Mouse (Mus musculus) ES-Bruce4 (cell line): ENCODE measurements around the gene Cox4i1. TPM values are rescaled to one million over a fixed set of nuclear protein-coding genes. Genes with fewer than 3 reads are reported as not detected.

ENCODE experiments used
- H3K27ac ChIP-seq: 2 replicates; pipeline ENCODE4 v1.5.1; 2012; ENCODE audit warnings: low read length, inconsistent platforms; ENCODE audit not compliant: insufficient read depth
- H3K27me3 ChIP-seq: 2 replicates; pipeline ENCODE4 v1.6.1; 2012; ENCODE audit warnings: mild to moderate bottlenecking, low read length, inconsistent platforms; ENCODE audit not compliant: control insufficient read depth, poor library complexity, insufficient read depth, severe bottlenecking
- H3K36me3 ChIP-seq: 2 replicates; pipeline ENCODE4 v1.6.1; 2012; ENCODE audit warnings: inconsistent platforms, mild to moderate bottlenecking, low read length, moderate library complexity; ENCODE audit not compliant: control insufficient read depth, poor library complexity, insufficient read depth, severe bottlenecking
- H3K4me1 ChIP-seq: one replicate; pipeline ENCODE4 v1.8.1; 2011; ENCODE audit warnings: low read length; ENCODE audit not compliant: control insufficient read depth, insufficient read depth
- H3K4me3 ChIP-seq: 2 replicates; pipeline ENCODE4 v1.5.1; 2011; ENCODE audit warnings: low read depth, mild to moderate bottlenecking, low read length
- H3K9ac ChIP-seq: 2 replicates; pipeline ENCODE4 v1.6.1; 2012; ENCODE audit warnings: low read depth, mild to moderate bottlenecking, inconsistent platforms; ENCODE audit not compliant: poor library complexity, severe bottlenecking
- H3K9me3 ChIP-seq: replicated peaks from 2 replicates; pipeline ENCODE4 v1.6.1; 2012; ENCODE audit warnings: mild to moderate bottlenecking, low read length, inconsistent platforms; ENCODE audit not compliant: control insufficient read depth, poor library complexity, insufficient read depth, severe bottlenecking
- CTCF ChIP-seq: IDR thresholded peaks from one replicate; pipeline ENCODE4 v1.8.1; 2011; ENCODE audit warnings: low read depth, low read length
- EP300 ChIP-seq: IDR thresholded peaks from 2 replicates; pipeline ENCODE4 v1.6.1; 2011; ENCODE audit warnings: low read depth, low read length; ENCODE audit not compliant: insufficient read depth
- POLR2A ChIP-seq: IDR thresholded peaks from one replicate; pipeline ENCODE4 v1.8.1; 2011; ENCODE audit warnings: low read length; ENCODE audit not compliant: insufficient read depth
- polyA plus RNA-seq: library from polyadenylated mRNA; stranded (reverse); fragments of >200 nt; gene quantifications from 2 replicates; pipeline ENCODE4 v1.2.4, GENCODE M21; 2011; ENCODE audit warnings: low read depth; ENCODE audit not compliant: missing spikeins, insufficient read depth, insufficient read length

The Cox4i1 gene
- polyA plus RNA-seq, 1 experiment, result 605 TPM

DNA sequence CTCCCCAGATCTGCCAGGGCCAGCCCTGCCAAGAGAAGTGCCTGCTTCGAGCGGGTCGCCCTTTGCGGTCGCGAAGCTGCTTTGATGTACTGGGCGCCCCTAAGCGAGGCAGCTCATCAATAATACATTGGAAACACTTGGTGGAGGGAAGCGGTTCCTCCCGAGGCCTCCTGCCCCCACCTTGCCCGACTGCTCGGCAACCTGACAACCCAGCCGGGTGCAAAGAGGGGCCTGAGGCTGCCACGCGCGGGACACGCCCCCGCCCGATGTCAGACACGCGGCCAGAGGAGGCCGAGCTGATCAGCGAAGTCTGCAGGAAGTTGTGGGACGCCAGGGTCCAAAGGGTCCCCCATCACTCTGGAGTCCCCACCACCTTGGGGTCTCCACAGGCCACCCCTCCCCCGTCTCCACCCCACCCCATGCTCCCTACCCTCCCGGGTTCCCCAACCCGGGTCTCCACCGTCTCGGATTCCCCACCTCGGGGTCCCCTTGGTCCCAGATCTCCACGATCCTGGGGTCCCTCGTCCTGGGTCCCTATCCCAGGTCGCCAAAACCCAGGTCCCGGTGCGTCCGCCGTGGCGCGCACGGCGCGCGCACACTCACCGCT, 34.3 kb upstream of the Cox4i1 start:
- Histone ChIP-seq H3K27me3 (no peaks in the 10 kb centered on the region), H3K9me3 (no peaks in the 10 kb centered on the region), H3K9ac (peak overlapping the region; percentile 83), H3K4me1 (peaks cover 15% of the 10 kb centered on the region), H3K4me3 (peak overlapping the region; percentile 65), H3K27ac (no peak overlapping the region), H3K36me3 (no peaks in the 10 kb centered on the region)
- no peak for TF ChIP-seq CTCF
- TF ChIP-seq EP300, result no peak
- no peak for TF ChIP-seq POLR2A

DNA sequence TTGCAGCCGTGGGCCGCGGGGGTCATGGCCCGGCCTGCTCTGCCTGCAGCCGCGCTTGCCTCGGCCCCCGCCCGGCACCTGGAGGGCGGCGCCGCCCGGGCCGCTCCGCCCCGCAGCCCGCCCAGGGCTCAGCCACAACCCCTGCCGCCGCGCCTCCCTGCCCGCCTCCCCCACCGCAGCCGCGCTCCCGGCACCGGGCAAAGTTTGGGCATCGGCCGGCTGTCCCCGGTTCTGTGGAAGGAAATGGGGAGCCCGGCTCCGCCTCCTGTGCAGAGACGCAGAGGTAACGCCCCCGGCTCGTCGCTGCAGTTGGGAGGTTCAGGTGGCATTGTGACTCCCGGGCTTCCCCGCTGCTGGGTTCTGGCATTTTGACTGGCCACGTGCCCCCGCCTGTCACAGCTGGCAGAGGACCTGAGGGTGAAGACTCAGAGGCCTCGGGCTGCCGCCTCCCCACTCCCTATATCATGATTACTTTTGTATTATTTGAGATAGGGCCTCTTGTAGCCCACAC, 33.6 kb upstream of the Cox4i1 start:
- Histone ChIP-seq H3K9ac (peak overlapping the region; percentile 83), H3K27ac (no peak overlapping the region), H3K36me3 (no peaks in the 10 kb centered on the region), H3K4me3 (peak overlapping the region; percentile 65), H3K4me1 (peaks cover 15% of the 10 kb centered on the region), H3K9me3 (no peaks in the 10 kb centered on the region), H3K27me3 (no peaks in the 10 kb centered on the region)
- TF ChIP-seq EP300, result no peak

- Histone ChIP-seq H3K4me1 (no peaks in the 10 kb centered on the region), H3K27ac (no peak overlapping the region), H3K27me3 (no peaks in the 10 kb centered on the region), H3K9me3 (no peaks in the 10 kb centered on the region), H3K9ac (no peak overlapping the region), H3K36me3 (no peaks in the 10 kb centered on the region), H3K4me3 (no peak overlapping the region)
- no peak for TF ChIP-seq EP300
- TF ChIP-seq POLR2A, result no peak
- no peak for TF ChIP-seq CTCF
These were observed 26.8 kb upstream of the Cox4i1 start for GRCm38 (mm10) chr8:120641245-120641644.

GRCm38 (mm10) chr8:120642031-120642662, 25.9 kb upstream of the Cox4i1 start:
- Histone ChIP-seq H3K4me3 (no peak overlapping the region), H3K36me3 (no peaks in the 10 kb centered on the region), H3K27me3 (no peaks in the 10 kb centered on the region), H3K27ac (no peak overlapping the region), H3K9me3 (no peaks in the 10 kb centered on the region), H3K9ac (no peak overlapping the region), H3K4me1 (no peaks in the 10 kb centered on the region)
- TF ChIP-seq CTCF (peak; percentile 3), EP300 (no peak)

- Histone ChIP-seq H3K4me1 (no peaks in the 10 kb centered on the region), H3K9ac (no peak overlapping the region), H3K36me3 (no peaks in the 10 kb centered on the region), H3K9me3 (no peaks in the 10 kb centered on the region), H3K27ac (no peak overlapping the region), H3K4me3 (no peak overlapping the region), H3K27me3 (no peaks in the 10 kb centered on the region)
- TF ChIP-seq CTCF (no peak), EP300 (no peak), POLR2A (no peak)
These were observed 23.4 kb upstream of the Cox4i1 start for GRCm38 (mm10) chr8:120644663-120645062.

GRCm38 (mm10) chr8:120647532-120647931, 20.5 kb upstream of the Cox4i1 start, which contains the start of gene 1190005I06Rik:
Gene 1190005I06Rik (minus strand): TSS chr8:120647632.
- no peaks in the 10 kb centered on the region for H3K36me3 ChIP-seq
- H3K27ac ChIP-seq, result no peak within 1 kb of the TSS
- H3K9me3 ChIP-seq, result no peaks in the 10 kb centered on the region
- H3K9ac ChIP-seq, result no peak within 1 kb of the TSS
- no peaks in the 10 kb centered on the region for H3K4me1 ChIP-seq
- no peak within 1 kb of the TSS for H3K4me3 ChIP-seq
- TF ChIP-seq CTCF (no peak), EP300 (no peak)
- no peaks in the 10 kb centered on the region for H3K27me3 ChIP-seq
